Mouse (Mus musculus) embryonic facial prominence, embryonic 10.5 days (tissue): ENCODE results near the gene Mrpl38. TPM values are rescaled to one million over a fixed set of nuclear protein-coding genes. Genes with fewer than 3 reads are reported as not detected.
A peak's percentile ranks its signal among the peaks of the same experiment; 100 is the strongest.

ENCODE experiments used
- DNase-seq: peaks from one replicate; pipeline ENCODE4 v3.0.0-alpha.2; 2017; ENCODE audit warnings: low spot score
- H3K27ac ChIP-seq: fragments of 300-500 bp; sonication (generic); replicated peaks from 2 replicates; pipeline ENCODE4 v1.5.1; 2016; ENCODE audit warnings: mild to moderate bottlenecking
- H3K27me3 ChIP-seq: fragments of 300-500 bp; sonication (generic); replicated peaks from 2 replicates; pipeline ENCODE4 v1.6.1; 2016; ENCODE audit warnings: low read depth, mild to moderate bottlenecking; ENCODE audit not compliant: poor library complexity, severe bottlenecking
- H3K36me3 ChIP-seq: fragments of 300-500 bp; sonication (generic); replicated peaks from 2 replicates; pipeline ENCODE4 v1.6.1; 2016; ENCODE audit warnings: mild to moderate bottlenecking, moderate library complexity
- H3K4me1 ChIP-seq: fragments of 300-500 bp; sonication (generic); 2 replicates; pipeline ENCODE4 v1.6.1; 2016
- H3K4me3 ChIP-seq: fragments of 300-500 bp; sonication (generic); 2 replicates; pipeline ENCODE4 v1.5.1; 2016; ENCODE audit warnings: mild to moderate bottlenecking, moderate library complexity
- H3K9me3 ChIP-seq: fragments of 300-500 bp; sonication (generic); 2 replicates; pipeline ENCODE4 v1.6.1; 2016; ENCODE audit warnings: mild to moderate bottlenecking
- WGBS: fragments of 180-500 bp; shearing (Covaris S2); methylation state at CpG from one replicate; pipeline ENCODE4 v1.1.7; 2016; 5-methylcytosine and 5-hydroxymethylcytosine counted together
- polyA plus RNA-seq: library from polyadenylated mRNA; unstranded; fragments of >200 nt; fragmentation: Nextera tagmentation; extraction: Ambion mirVana; gene quantifications from 2 replicates; pipeline ENCODE4 v1.2.1, GENCODE M21; 2016

Mrpl38 gene
- polyA plus RNA-seq, 1 experiment from 2014 or later = 108 TPM

- 24% methylated on average over 32 of the region's 32 CpGs for WGBS
- DNase-seq = peak; percentile 61
- peaks cover 65% of the 10 kb centered on the region for H3K27me3 ChIP-seq
- H3K36me3 ChIP-seq = no peaks in the 10 kb centered on the region
- H3K4me3 ChIP-seq = peak overlapping the region; percentile 44
- H3K4me1 ChIP-seq = peaks cover 87% of the 10 kb centered on the region
- H3K27ac ChIP-seq = peak overlapping the region; percentile 51
- no peaks in the 10 kb centered on the region for H3K9me3 ChIP-seq
These were observed 32.3 kb downstream of the Mrpl38 start for GRCm38 (mm10) chr11:116106154-116106962.

GRCm38 (mm10) chr11:116105065-116105464, 33.6 kb downstream of the Mrpl38 start:
- H3K27ac ChIP-seq = no peak overlapping the region
- H3K27me3 ChIP-seq = peaks cover 52% of the 10 kb centered on the region
- H3K4me3 ChIP-seq = no peak overlapping the region
- DNase-seq = no peak
- WGBS = 85% methylated on average over 2 of the region's 2 CpGs
- H3K36me3 ChIP-seq = no peaks in the 10 kb centered on the region
- no peaks in the 10 kb centered on the region for H3K9me3 ChIP-seq
- H3K4me1 ChIP-seq = peaks cover 94% of the 10 kb centered on the region

GRCm38 (mm10) chr11:116104006-116104646, 34.5 kb downstream of the Mrpl38 start:
- Histone ChIP-seq H3K27ac (peak overlapping the region; percentile 82), H3K36me3 (no peaks in the 10 kb centered on the region), H3K4me1 (peaks cover 88% of the 10 kb centered on the region), H3K9me3 (no peaks in the 10 kb centered on the region), H3K27me3 (peaks cover 43% of the 10 kb centered on the region), H3K4me3 (peak overlapping the region; percentile 21)
- peak; percentile 76 for DNase-seq
- 37% methylated on average over 14 of the region's 14 CpGs for WGBS

DNA sequence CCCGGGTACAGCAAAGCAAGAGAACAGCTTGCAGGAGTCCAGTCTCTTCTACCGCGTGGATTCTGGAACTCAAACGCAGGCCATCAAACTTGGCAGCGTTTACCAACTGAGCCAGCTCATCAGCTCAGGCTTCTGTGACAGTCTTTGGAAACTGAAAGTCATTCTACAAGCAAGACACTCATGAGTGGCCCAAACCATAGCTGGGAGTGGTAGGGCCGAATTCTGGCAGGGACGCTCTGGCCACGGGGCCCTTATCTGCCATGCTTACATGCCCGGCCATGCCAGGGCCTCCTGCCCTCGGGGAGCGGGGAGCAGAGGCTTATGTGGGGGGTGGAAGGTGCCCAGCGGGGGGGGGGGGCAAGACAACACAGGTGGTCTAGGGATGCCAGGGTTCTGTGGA, 35.1 kb downstream of the Mrpl38 start:
- H3K4me3 ChIP-seq = peak overlapping the region; percentile 21
- WGBS = 73% methylated on average over 12 of the region's 12 CpGs
- H3K9me3 ChIP-seq = no peaks in the 10 kb centered on the region
- peak overlapping the region; percentile 82 for H3K27ac ChIP-seq
- no peak for DNase-seq
- H3K27me3 ChIP-seq = peaks cover 37% of the 10 kb centered on the region
- H3K4me1 ChIP-seq = peaks cover 85% of the 10 kb centered on the region
- H3K36me3 ChIP-seq = no peaks in the 10 kb centered on the region

DNA sequence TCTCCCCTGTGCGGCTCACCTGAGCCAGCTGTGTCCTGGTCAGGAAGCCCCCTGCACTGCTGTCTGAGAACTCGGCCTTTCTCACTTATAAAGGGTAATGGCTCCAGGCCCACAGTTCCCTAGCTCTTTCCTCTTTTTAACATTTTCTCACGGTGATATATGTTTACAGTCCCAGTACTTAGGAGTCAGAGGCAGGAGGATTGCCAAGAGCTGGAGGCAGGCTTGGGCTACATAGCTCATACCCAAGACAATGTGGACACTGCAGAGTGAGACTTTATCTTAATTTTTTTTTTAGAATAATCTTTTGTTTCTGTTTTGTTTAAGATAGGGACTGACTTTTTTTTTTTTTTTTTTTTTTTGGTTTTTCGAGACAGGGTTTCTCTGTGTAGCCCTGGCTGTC, 36.2 kb downstream of the Mrpl38 start:
- H3K36me3 ChIP-seq = no peaks in the 10 kb centered on the region
- 60% methylated on average over 3 of the region's 4 CpGs for WGBS
- H3K4me3 ChIP-seq = peak overlapping the region; percentile 25; the same call in 1 of the 2 replicates
- peak overlapping the region; percentile 84 for H3K27ac ChIP-seq
- peaks cover 26% of the 10 kb centered on the region for H3K27me3 ChIP-seq
- no peaks in the 10 kb centered on the region for H3K9me3 ChIP-seq
- no peak for DNase-seq
- peaks cover 74% of the 10 kb centered on the region for H3K4me1 ChIP-seq

- 24% methylated on average over 11 of the region's 11 CpGs for WGBS
- H3K36me3 ChIP-seq = no peaks in the 10 kb centered on the region
- peaks cover 21% of the 10 kb centered on the region for H3K27me3 ChIP-seq
- H3K27ac ChIP-seq = peak overlapping the region; percentile 84
- no peaks in the 10 kb centered on the region for H3K9me3 ChIP-seq
- DNase-seq = peak; percentile 53
- peaks cover 69% of the 10 kb centered on the region for H3K4me1 ChIP-seq
- H3K4me3 ChIP-seq = peak overlapping the region; percentile 25; the same call in 1 of the 2 replicates
These were observed 36.7 kb downstream of the Mrpl38 start for GRCm38 (mm10) chr11:116101931-116102381.

- Histone ChIP-seq H3K9me3 (peaks cover 4% of the 10 kb centered on the region; the same call in 1 of the 2 replicates), H3K4me3 (no peak overlapping the region), H3K27ac (0 out of 2 replicates have a peak overlapping the region, but pooled peaks have one; percentile 11), H3K36me3 (no peaks in the 10 kb centered on the region), H3K4me1 (peaks cover 58% of the 10 kb centered on the region), H3K27me3 (peaks cover 10% of the 10 kb centered on the region)
- DNase-seq = no peak
- 87% methylated on average over 7 of the region's 7 CpGs for WGBS
These were observed 37.8 kb downstream of the Mrpl38 start for GRCm38 (mm10) chr11:116100839-116101238.

DNA sequence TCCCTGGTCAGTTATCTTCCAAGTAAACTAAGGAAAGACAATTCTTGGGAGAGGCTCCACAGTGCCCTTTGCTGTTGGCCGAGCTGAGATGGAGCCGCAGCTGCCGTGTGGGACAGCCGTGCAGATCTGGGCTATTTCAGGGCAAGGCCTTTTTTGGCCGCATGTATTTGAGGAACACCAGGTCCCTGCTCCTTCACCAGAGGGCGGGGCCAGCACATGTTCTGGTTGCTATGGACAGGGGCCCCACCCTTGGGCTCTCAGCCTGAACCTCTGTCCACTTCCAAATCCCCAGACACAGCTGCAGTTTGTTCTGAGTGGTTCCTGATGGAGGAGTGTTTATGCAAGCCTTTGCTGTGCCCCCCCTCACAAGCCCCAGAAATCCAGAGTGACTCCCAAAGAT, 38.3 kb downstream of the Mrpl38 start:
- peaks cover 56% of the 10 kb centered on the region for H3K4me1 ChIP-seq

GRCm38 (mm10) chr11:116099462-116099861, 39.2 kb downstream of the Mrpl38 start:
- H3K9me3 ChIP-seq = peaks cover 4% of the 10 kb centered on the region; the same call in 1 of the 2 replicates
- H3K27ac ChIP-seq = peak overlapping the region; percentile 40; the same call in 1 of the 2 replicates
- H3K27me3 ChIP-seq = no peaks in the 10 kb centered on the region
- H3K36me3 ChIP-seq = no peaks in the 10 kb centered on the region
- no peak for DNase-seq
- peaks cover 47% of the 10 kb centered on the region for H3K4me1 ChIP-seq
- H3K4me3 ChIP-seq = no peak overlapping the region
- 90% methylated on average over 6 of the region's 6 CpGs for WGBS

More for the DNA sequence above, 38.3 kb downstream of the Mrpl38 start:
- Histone ChIP-seq H3K9me3 (peaks cover 4% of the 10 kb centered on the region; the same call in 1 of the 2 replicates), H3K36me3 (no peaks in the 10 kb centered on the region), H3K27me3 (peaks cover 6% of the 10 kb centered on the region), H3K27ac (peak overlapping the region; percentile 11; the same call in 1 of the 2 replicates), H3K4me3 (no peak overlapping the region)
- no peak for DNase-seq
- WGBS = 83% methylated on average over 6 of the region's 6 CpGs

- H3K27ac ChIP-seq = peak overlapping the region; percentile 40; the same call in 1 of the 2 replicates
- no peak overlapping the region for H3K4me3 ChIP-seq
- peaks cover 44% of the 10 kb centered on the region for H3K4me1 ChIP-seq
- 78% methylated on average over 14 of the region's 14 CpGs for WGBS
- no peaks in the 10 kb centered on the region for H3K36me3 ChIP-seq
- peaks cover 4% of the 10 kb centered on the region; the same call in 1 of the 2 replicates for H3K9me3 ChIP-seq
- no peaks in the 10 kb centered on the region for H3K27me3 ChIP-seq
- no peak for DNase-seq
These were observed 39.8 kb downstream of the Mrpl38 start for GRCm38 (mm10) chr11:116098711-116099460.

GRCm38 (mm10) chr11:116096213-116097108, 42.2 kb downstream of the Mrpl38 start:
- 88% methylated on average over 5 of the region's 5 CpGs for WGBS
- peaks cover 4% of the 10 kb centered on the region; the same call in 1 of the 2 replicates for H3K9me3 ChIP-seq
- peak; percentile 46 for DNase-seq
- H3K4me1 ChIP-seq = peaks cover 23% of the 10 kb centered on the region
- H3K27me3 ChIP-seq = no peaks in the 10 kb centered on the region
- no peak overlapping the region for H3K27ac ChIP-seq
- H3K36me3 ChIP-seq = no peaks in the 10 kb centered on the region
- no peak overlapping the region for H3K4me3 ChIP-seq
